Mouse (Mus musculus) cerebellum, postnatal 25 days (tissue): ENCODE measurements around the gene Hes3.

ENCODE experiments used
- DNase-seq, 2 experiments: peaks; one replicate each; pipeline ENCODE4 v3.0.0; 2021; ENCODE audit warnings: mixed read lengths in 2 of 2

The Hes3 gene

GRCm38 (mm10) chr4:152277916-152278315, 13.5 kb downstream of the Hes3 start:
- no peak for DNase-seq

- DNase-seq: peak; percentile 67 to 76
Observed at GRCm38 (mm10) chr4:152276389-152277347, 14.8 kb downstream of the Hes3 start.

- no peak for DNase-seq
Observed at GRCm38 (mm10) chr4:152274681-152275131, 16.8 kb downstream of the Hes3 start.

- peak; percentile 47 to 70 for DNase-seq
Observed at GRCm38 (mm10) chr4:152273621-152274236, 17.7 kb downstream of the Hes3 start, which contains the start of gene Gpr153. Gpr153 (plus strand) TSS chr4:152274232.

GRCm38 (mm10) chr4:152273191-152273590, 18.3 kb downstream of the Hes3 start:
- DNase-seq: no peak

- DNase-seq: no peak
Observed at GRCm38 (mm10) chr4:152272449-152273049, 18.9 kb downstream of the Hes3 start.

- DNase-seq: no peak
Observed at GRCm38 (mm10) chr4:152272006-152272405, 19.5 kb downstream of the Hes3 start.

GRCm38 (mm10) chr4:152271334-152271733, 20.1 kb downstream of the Hes3 start:
- DNase-seq: no peak

- peak in 1 of 2 experiments; percentile 43 for DNase-seq
Observed at GRCm38 (mm10) chr4:152270599-152270998, 20.9 kb downstream of the Hes3 start.

GRCm38 (mm10) chr4:152269967-152270366, 21.5 kb downstream of the Hes3 start:
- DNase-seq: no peak

GRCm38 (mm10) chr4:152267748-152268369, 23.6 kb downstream of the Hes3 start:
- DNase-seq: peak; percentile 83 to 85

- DNase-seq: peak; percentile 79 to 86
Observed at GRCm38 (mm10) chr4:152266236-152266895, 25.1 kb downstream of the Hes3 start.

GRCm38 (mm10) chr4:152265791-152266190, 25.7 kb downstream of the Hes3 start:
- DNase-seq: no peak

GRCm38 (mm10) chr4:152264867-152265568, 26.4 kb downstream of the Hes3 start:
- no peak for DNase-seq

- peak in 1 of 2 experiments; percentile 53 for DNase-seq
Observed at GRCm38 (mm10) chr4:152264177-152264530, 27.3 kb downstream of the Hes3 start.

GRCm38 (mm10) chr4:152263512-152264176, 27.8 kb downstream of the Hes3 start:
- no peak for DNase-seq

GRCm38 (mm10) chr4:152263089-152263488, 28.4 kb downstream of the Hes3 start:
- no peak for DNase-seq

GRCm38 (mm10) chr4:152262187-152262586, 29.3 kb downstream of the Hes3 start:
- DNase-seq: no peak

GRCm38 (mm10) chr4:152260451-152260850, 31.0 kb downstream of the Hes3 start:
- DNase-seq: no peak

GRCm38 (mm10) chr4:152257070-152257469, 34.4 kb downstream of the Hes3 start:
- peak; percentile 82 to 88 for DNase-seq

GRCm38 (mm10) chr4:152253183-152253759, 38.2 kb downstream of the Hes3 start:
- DNase-seq: no peak
